Mouse (Mus musculus) stomach, embryonic 15.5 days (tissue): Measurements from ENCODE around the gene H1f0. TPM values are rescaled to one million over a fixed set of nuclear protein-coding genes. Genes with fewer than 3 reads are reported as not detected.
A peak's percentile ranks its signal among the peaks of the same experiment; 100 is the strongest.

Experiments
- ATAC-seq: fragments of 200-750 bp; cut with Nextera tagmentation; 2 replicates; pipeline ENCODE4 v1.8.0; 2017; ENCODE audit warnings: low read depth, moderate number of reproducible peaks, moderate TSS enrichment; ENCODE audit not compliant: insufficient read depth, low FRiP score
- H3K27ac ChIP-seq: fragments of 300-500 bp; sonication (generic); 2 replicates; pipeline ENCODE4 v1.5.1; 2015; ENCODE audit warnings: mild to moderate bottlenecking, inconsistent platforms
- H3K27me3 ChIP-seq: fragments of 300-500 bp; sonication (generic); replicated peaks from 2 replicates; pipeline ENCODE4 v1.6.1; 2015; ENCODE audit warnings: inconsistent platforms
- H3K36me3 ChIP-seq: fragments of 300-500 bp; sonication (generic); 2 replicates; pipeline ENCODE4 v1.6.1; 2015; ENCODE audit warnings: inconsistent platforms
- H3K4me1 ChIP-seq: fragments of 300-500 bp; sonication (generic); 2 replicates; pipeline ENCODE4 v1.6.1; 2015; ENCODE audit warnings: inconsistent platforms
- H3K4me2 ChIP-seq: fragments of 300-500 bp; sonication (generic); 2 replicates; pipeline ENCODE4 v1.6.1; 2015; ENCODE audit warnings: mild to moderate bottlenecking, inconsistent platforms
- H3K4me3 ChIP-seq: fragments of 300-500 bp; sonication (generic); replicated peaks from 2 replicates; pipeline ENCODE4 v1.5.1; 2015; ENCODE audit warnings: inconsistent platforms
- H3K9ac ChIP-seq: fragments of 300-500 bp; sonication (generic); 2 replicates; pipeline ENCODE4 v1.6.1; 2015; ENCODE audit warnings: inconsistent platforms
- H3K9me3 ChIP-seq: fragments of 300-500 bp; sonication (generic); 2 replicates; pipeline ENCODE4 v1.6.1; 2016; ENCODE audit warnings: inconsistent platforms
- WGBS: fragments of 180-500 bp; shearing (Covaris S2); methylation state at CpG from one replicate; pipeline ENCODE4 v1.1.7; 2015; 5-methylcytosine and 5-hydroxymethylcytosine counted together
- polyA plus RNA-seq: library from polyadenylated mRNA; unstranded; fragments of >200 nt; fragmentation: Nextera tagmentation; extraction: Ambion mirVana; gene quantifications from 2 replicates; pipeline ENCODE4 v1.2.1, GENCODE M21; 2015

The H1f0 gene
- 546 and 587 TPM in 2 replicates for polyA plus RNA-seq

- H3K27me3 ChIP-seq: no peaks in the 10 kb centered on the region
- H3K9ac ChIP-seq: peak within 1 kb of the TSS; percentile 97
- no peaks in the 10 kb centered on the region for H3K9me3 ChIP-seq
- H3K27ac ChIP-seq: peak within 1 kb of the TSS; percentile 97
- no peaks in the 10 kb centered on the region for H3K36me3 ChIP-seq
- peak; percentile 65 for ATAC-seq
- peaks cover 29% of the 10 kb centered on the region for H3K4me1 ChIP-seq
- under 1% methylated on average over 58 of the region's 58 CpGs for WGBS
- H3K4me2 ChIP-seq: peak within 1 kb of the TSS; percentile 80
- peak within 1 kb of the TSS; percentile 83 for H3K4me3 ChIP-seq
Measured at GRCm38 (mm10) chr15:79028237-79028738, at the start of gene H1f0. TSS of gene H1f0 (plus strand) at chr15:79028450.

GRCm38 (mm10) chr15:78978875-78979274, 49.4 kb upstream of the H1f0 start:
- Histone ChIP-seq H3K9me3 (no peaks in the 10 kb centered on the region), H3K36me3 (no peaks in the 10 kb centered on the region), H3K9ac (no peak overlapping the region), H3K4me3 (no peak overlapping the region), H3K4me1 (peaks cover 25% of the 10 kb centered on the region), H3K27me3 (no peaks in the 10 kb centered on the region), H3K27ac (peak overlapping the region; percentile 74), H3K4me2 (peak overlapping the region; percentile 25; the same call in 1 of the 2 replicates)
- peak; percentile 40; the same call in 1 of the 2 replicates for ATAC-seq
- WGBS: 3% methylated on average over 4 of the region's 4 CpGs

GRCm38 (mm10) chr15:78980084-78980483, 48.2 kb upstream of the H1f0 start:
- no peak for ATAC-seq
- Histone ChIP-seq H3K4me1 (peaks cover 37% of the 10 kb centered on the region), H3K4me2 (no peak overlapping the region), H3K9me3 (no peaks in the 10 kb centered on the region), H3K4me3 (no peak overlapping the region), H3K27ac (no peak overlapping the region), H3K9ac (no peak overlapping the region), H3K27me3 (no peaks in the 10 kb centered on the region), H3K36me3 (no peaks in the 10 kb centered on the region)
- WGBS: 76% methylated on average over 4 of the region's 4 CpGs

GRCm38 (mm10) chr15:78982658-78983435, 45.4 kb upstream of the H1f0 start:
- Histone ChIP-seq H3K27ac (peak overlapping the region; percentile 95), H3K4me2 (peak overlapping the region; percentile 87), H3K4me3 (peak overlapping the region; percentile 86), H3K36me3 (no peaks in the 10 kb centered on the region), H3K27me3 (no peaks in the 10 kb centered on the region), H3K9me3 (no peaks in the 10 kb centered on the region), H3K4me1 (peaks cover 63% of the 10 kb centered on the region), H3K9ac (peak overlapping the region; percentile 81)
- WGBS: under 1% methylated on average over 65 of the region's 67 CpGs
- ATAC-seq: peak; percentile 86

- Histone ChIP-seq H3K4me1 (peaks cover 58% of the 10 kb centered on the region), H3K9me3 (no peaks in the 10 kb centered on the region), H3K36me3 (no peaks in the 10 kb centered on the region), H3K4me3 (peak overlapping the region; percentile 86), H3K4me2 (peak overlapping the region; percentile 87), H3K27ac (peak overlapping the region; percentile 95), H3K9ac (peak overlapping the region; percentile 81), H3K27me3 (no peaks in the 10 kb centered on the region)
- ATAC-seq: peak; percentile 61
- WGBS: under 1% methylated on average over 21 of the region's 21 CpGs
Measured at GRCm38 (mm10) chr15:78983436-78984285, 44.6 kb upstream of the H1f0 start.

GRCm38 (mm10) chr15:78984286-78984778, 43.9 kb upstream of the H1f0 start:
- Histone ChIP-seq H3K27ac (peak overlapping the region; percentile 95), H3K27me3 (no peaks in the 10 kb centered on the region), H3K9ac (no peak overlapping the region), H3K4me3 (peak overlapping the region; percentile 86), H3K4me2 (peak overlapping the region; percentile 87), H3K4me1 (peaks cover 52% of the 10 kb centered on the region), H3K9me3 (no peaks in the 10 kb centered on the region), H3K36me3 (peaks cover 2% of the 10 kb centered on the region; the same call in 1 of the 2 replicates)
- ATAC-seq: no peak
- 17% methylated on average over 5 of the region's 5 CpGs for WGBS

- no peaks in the 10 kb centered on the region for H3K27me3 ChIP-seq
- 54% methylated on average over 11 of the region's 11 CpGs for WGBS
- H3K4me1 ChIP-seq: peaks cover 47% of the 10 kb centered on the region
- H3K9ac ChIP-seq: no peak overlapping the region
- H3K4me3 ChIP-seq: no peak overlapping the region
- no peak for ATAC-seq
- H3K36me3 ChIP-seq: peaks cover 23% of the 10 kb centered on the region
- H3K9me3 ChIP-seq: no peaks in the 10 kb centered on the region
- no peak overlapping the region for H3K27ac ChIP-seq
- H3K4me2 ChIP-seq: no peak overlapping the region
Measured at GRCm38 (mm10) chr15:78986536-78987220, 41.6 kb upstream of the H1f0 start.

- WGBS: 57% methylated on average over 14 of the region's 14 CpGs
- ATAC-seq: no peak
- Histone ChIP-seq H3K4me3 (no peak overlapping the region), H3K4me2 (no peak overlapping the region), H3K27me3 (no peaks in the 10 kb centered on the region), H3K36me3 (peaks cover 41% of the 10 kb centered on the region), H3K27ac (no peak overlapping the region), H3K4me1 (peaks cover 41% of the 10 kb centered on the region), H3K9me3 (no peaks in the 10 kb centered on the region), H3K9ac (no peak overlapping the region)
Measured at GRCm38 (mm10) chr15:78988499-78988971, 39.7 kb upstream of the H1f0 start.

GRCm38 (mm10) chr15:78989152-78990092, 38.8 kb upstream of the H1f0 start:
- WGBS: 89% methylated on average over 14 of the region's 14 CpGs

GRCm38 (mm10) chr15:78990093-78990463, 38.2 kb upstream of the H1f0 start:
- Histone ChIP-seq H3K9me3 (no peaks in the 10 kb centered on the region), H3K4me1 (peaks cover 25% of the 10 kb centered on the region), H3K9ac (no peak overlapping the region), H3K4me3 (no peak overlapping the region), H3K27ac (no peak overlapping the region), H3K27me3 (no peaks in the 10 kb centered on the region), H3K4me2 (no peak overlapping the region), H3K36me3 (peaks cover 50% of the 10 kb centered on the region)
- WGBS: 94% methylated on average over 9 of the region's 9 CpGs
- no peak for ATAC-seq

More at GRCm38 (mm10) chr15:78989152-78990092, 38.8 kb upstream of the H1f0 start:
- Histone ChIP-seq H3K4me2 (no peak overlapping the region), H3K9ac (no peak overlapping the region), H3K9me3 (no peaks in the 10 kb centered on the region), H3K4me1 (peaks cover 32% of the 10 kb centered on the region), H3K27me3 (no peaks in the 10 kb centered on the region), H3K4me3 (no peak overlapping the region), H3K27ac (no peak overlapping the region), H3K36me3 (peaks cover 50% of the 10 kb centered on the region)
- ATAC-seq: no peak
